19 mouse cellular contexts compared by ENCODE assay signal in genomic region chr3:60485987-60486712, GRCm38 (mm10). TPM values are rescaled to one million over a fixed set of nuclear protein-coding genes. Genes with fewer than 3 reads are reported as not detected.
A peak's percentile ranks its signal among the peaks of the same experiment; 100 is the strongest.
DNase-seq lines count a peak whose midpoint lies in the region; ATAC-seq lines count a peak whose summit lies in the region.
"Had no signal": no experiment of that assay in that cellular context is flagged by ENCODE, and none has a peak within 500 bp of the region (broad histone marks: within the 10 kb centered on the region; RNA-seq: fewer than 3 reads in every experiment).

No protein-coding gene starts in this region.

- peak; percentile 52 for ATAC-seq in granulocyte monocyte progenitor cell, adult 5-6 weeks (replicated peaks; ENCODE audit: poor library complexity, severe bottlenecking)
- ATAC-seq: lung, postnatal 0 days had no signal

- H3K27me3 ChIP-seq in megakaryocyte, embryonic 14.5 days (replicated peaks): no peaks in the 10 kb centered on the region
- no peaks in the 10 kb centered on the region for H3K27me3 ChIP-seq in forebrain, embryonic 10.5 days (ENCODE audit: poor library complexity, severe bottlenecking)
- H3K27me3 ChIP-seq: neural tube, embryonic 15.5 days had no signal

- WGBS in forebrain, embryonic 10.5 days: 90% methylated on average over 4 of the region's 4 CpGs

- H3K4me1 ChIP-seq in megakaryocyte, embryonic 14.5 days: peaks cover 73% of the 10 kb centered on the region
- H3K4me1 ChIP-seq in forebrain, embryonic 10.5 days: no peaks in the 10 kb centered on the region
- H3K4me1 ChIP-seq: heart, embryonic 10.5 days; neural tube, embryonic 15.5 days had no signal

- peak; percentile 49 for DNase-seq in 416B (ENCODE audit: low read depth)
- peak; percentile 68 for DNase-seq in CD4-positive, CD25-positive, alpha-beta regulatory T cell, adult 2 months (ENCODE audit: low read depth, low spot score)
- DNase-seq in forebrain, embryonic 10.5 days (ENCODE audit: extremely low spot score, low spot score): no peak
- no peak for DNase-seq in c-Kit-positive CD71-positive TER-119-positive erythroid progenitor cells, embryonic 14.5 days (ENCODE audit: low spot score)
- no peak for DNase-seq in adrenal gland, postnatal 25 days
- no peak for DNase-seq in ovary, adult 18-20 months (ENCODE audit: low spot score)
- DNase-seq: adrenal gland, postnatal 36 days; cerebellum, adult 9-11 months; gastrocnemius, postnatal 25 days; heart, postnatal 10 days; kidney, adult 9 months; retina, postnatal 1 day had no signal

- peak overlapping the region; percentile 50 for H3K4me3 ChIP-seq in megakaryocyte, embryonic 14.5 days (replicated peaks)
- H3K4me3 ChIP-seq in forebrain, embryonic 10.5 days: no peak overlapping the region
- H3K4me3 ChIP-seq: heart, embryonic 10.5 days; neural tube, embryonic 15.5 days had no signal

- no peak overlapping the region for H3K27ac ChIP-seq in forebrain, embryonic 10.5 days
- H3K27ac ChIP-seq: heart, embryonic 10.5 days; hindbrain, embryonic 14.5 days; liver, embryonic 14.5 days; neural tube, embryonic 15.5 days had no signal

- H3K9me3 ChIP-seq in megakaryocyte, embryonic 14.5 days: no peaks in the 10 kb centered on the region
- H3K9me3 ChIP-seq in forebrain, embryonic 10.5 days: no peaks in the 10 kb centered on the region
- H3K9me3 ChIP-seq: heart, embryonic 10.5 days; neural tube, embryonic 15.5 days had no signal

- H3K36me3 ChIP-seq in megakaryocyte, embryonic 14.5 days (replicated peaks; ENCODE audit: low read length): peaks cover 46% of the 10 kb centered on the region
- H3K36me3 ChIP-seq in forebrain, embryonic 10.5 days (replicated peaks): no peaks in the 10 kb centered on the region
- H3K36me3 ChIP-seq: heart, embryonic 10.5 days; neural tube, embryonic 15.5 days had no signal

RNA-seq across cellular contexts. Expression of gene Mbnl1, which starts 13.5 kb away (rescaled TPM):
- 464 and 485 TPM in 2 replicates for total RNA-seq in granulocyte monocyte progenitor cell, adult 5-6 weeks (2014; fragmentation: Nextera tagmentation)
- total RNA-seq in granulocyte monocyte progenitor cell, adult 5-6 weeks (2017): 524 and 651 TPM in 2 replicates
- 20.3 and 35.3 TPM in 2 replicates for polyA plus RNA-seq in megakaryocyte, embryonic 14.5 days (2012; ENCODE audit: insufficient read depth, low replicate concordance)
- polyA plus RNA-seq in forebrain, embryonic 10.5 days (2016; fragmentation: Nextera tagmentation; extraction: Ambion mirVana): 37.6 and 40.0 TPM in 2 replicates
- 556 and 573 TPM in 2 replicates for total RNA-seq in adrenal gland, postnatal 25 days (2021)

Comparison
In these comparisons a context has a peak if more than half of its experiments do, and no peak if none do; other contexts are left out.
1. DNase-seq: peak in 416B (single experiment) and CD4-positive, CD25-positive, alpha-beta regulatory T cell, adult 2 months (single experiment); none in forebrain, embryonic 10.5 days (single experiment), c-Kit-positive CD71-positive TER-119-positive erythroid progenitor cells, embryonic 14.5 days (single experiment), adrenal gland, postnatal 25 days (single experiment) and ovary, adult 18-20 months (single experiment).